Mouse (Mus musculus): ENCODE measurements around the gene Samhd1.

Gene Samhd1

GRCm38 (mm10) chr2:157135529-157136120, 560 bp upstream of the Samhd1 start:
- DNase-seq = no peak

GRCm38 (mm10) chr2:157134479-157134931, 560 bp downstream of the Samhd1 start:
- no peak for DNase-seq

- DNase-seq = no peak
Observed at GRCm38 (mm10) chr2:157133769-157134478, 1.1 kb downstream of the Samhd1 start.

GRCm38 (mm10) chr2:157132686-157133540, 2.2 kb downstream of the Samhd1 start:
- no peak for DNase-seq

GRCm38 (mm10) chr2:157132086-157132485, 3.0 kb downstream of the Samhd1 start:
- DNase-seq = no peak

- no peak for DNase-seq
Observed at GRCm38 (mm10) chr2:157130813-157131514, 4.1 kb downstream of the Samhd1 start.

- no peak for DNase-seq
Observed at GRCm38 (mm10) chr2:157129601-157130164, 5.4 kb downstream of the Samhd1 start.

GRCm38 (mm10) chr2:157129096-157129495, 6.0 kb downstream of the Samhd1 start:
- DNase-seq = no peak

- no peak for DNase-seq
Observed at GRCm38 (mm10) chr2:157128072-157128471, 7.0 kb downstream of the Samhd1 start.

- DNase-seq = no peak
Observed at GRCm38 (mm10) chr2:157127370-157127769, 7.7 kb downstream of the Samhd1 start.

GRCm38 (mm10) chr2:157125246-157125645, 9.8 kb downstream of the Samhd1 start:
- DNase-seq = no peak

GRCm38 (mm10) chr2:157121766-157122165, 13.3 kb downstream of the Samhd1 start:
- no peak for DNase-seq

GRCm38 (mm10) chr2:157119075-157119474, 16.0 kb downstream of the Samhd1 start:
- no peak for DNase-seq

- DNase-seq = no peak
Observed at GRCm38 (mm10) chr2:157118556-157118955, 16.5 kb downstream of the Samhd1 start.

GRCm38 (mm10) chr2:157116964-157117363, 18.1 kb downstream of the Samhd1 start:
- DNase-seq = peak; percentile 65

GRCm38 (mm10) chr2:157108236-157108635, 26.8 kb downstream of the Samhd1 start:
- no peak for DNase-seq

- no peak for DNase-seq
Observed at GRCm38 (mm10) chr2:157104454-157104853, 30.6 kb downstream of the Samhd1 start.

GRCm38 (mm10) chr2:157102256-157102655, 32.8 kb downstream of the Samhd1 start:
- no peak for DNase-seq

GRCm38 (mm10) chr2:157101650-157102049, 33.4 kb downstream of the Samhd1 start:
- no peak for DNase-seq

GRCm38 (mm10) chr2:157100319-157100605, 34.8 kb downstream of the Samhd1 start:
- peak; percentile 48 for DNase-seq

GRCm38 (mm10) chr2:157099532-157100318, 35.3 kb downstream of the Samhd1 start:
- DNase-seq = no peak
